Mouse (Mus musculus) thymus, adult 2 months (tissue): ENCODE data around the gene Sf3b2.

ENCODE experiments used
- CTCF ChIP-seq: fragments of 200-500 bp; IDR thresholded peaks from 2 replicates; pipeline ENCODE4 v1.5.1; 2012; ENCODE audit warnings: mild to moderate bottlenecking, control low read depth, low read length, moderate library complexity, borderline replicate concordance; ENCODE audit not compliant: control insufficient read depth, poor library complexity, insufficient read depth; ENCODE audit errors: extremely low read depth
- POLR2A ChIP-seq: fragments of 200-500 bp; IDR thresholded peaks from 2 replicates; pipeline ENCODE4 v1.6.1; 2012; ENCODE audit warnings: mild to moderate bottlenecking, low read length, control low read depth, moderate library complexity; ENCODE audit not compliant: control insufficient read depth, poor library complexity, insufficient read depth; ENCODE audit errors: extremely low read depth

GRCm38 (mm10) chr19:5294972-5295735, at the start of gene Sf3b2:
- TF ChIP-seq CTCF (0 out of 2 replicates have a peak, but pooled peaks have one; percentile 56), POLR2A (peak; percentile 67)
